18 mouse cellular contexts compared by ENCODE assay signal in the genomic region with DNA sequence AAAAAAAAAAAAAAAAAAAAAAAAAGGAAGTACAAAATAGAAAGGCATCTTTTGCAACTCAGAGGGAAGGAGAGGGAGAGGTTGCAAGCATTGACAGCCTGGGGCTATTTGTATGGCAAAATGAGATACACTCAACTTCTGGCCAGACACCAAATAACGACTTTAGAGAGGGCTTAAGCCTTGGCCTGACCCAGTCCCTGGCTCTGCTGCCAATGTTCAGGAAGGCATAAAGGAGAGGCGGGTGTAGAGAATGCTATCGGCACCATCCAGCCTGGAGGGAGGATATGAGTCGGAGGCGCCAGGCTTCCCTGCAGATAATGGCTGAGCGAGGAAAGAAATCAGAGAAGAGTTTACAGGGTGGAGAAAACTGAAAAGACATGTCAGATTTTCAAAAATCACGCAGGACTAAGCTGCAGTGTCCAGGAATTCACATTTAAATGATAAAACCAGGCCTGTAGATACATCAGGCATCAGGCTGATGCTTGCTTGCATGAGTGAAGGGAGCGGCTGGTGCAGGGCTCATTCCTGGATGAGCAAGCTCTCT.
DNase-seq lines count a peak whose midpoint lies in the region; ATAC-seq lines count a peak whose summit lies in the region.
"Had no signal": no experiment of that assay in that cellular context is flagged by ENCODE, and none has a peak within 500 bp of the region (broad histone marks: within the 10 kb centered on the region; RNA-seq: fewer than 3 reads in every experiment).

No protein-coding gene starts in this region.

- H3K9me3 ChIP-seq in neural tube, embryonic 11.5 days (ENCODE audit: control insufficient read depth, low read length): no peaks in the 10 kb centered on the region
- H3K9me3 ChIP-seq in neural tube, embryonic 15.5 days (replicated peaks): no peaks in the 10 kb centered on the region
- H3K9me3 ChIP-seq in midbrain, embryonic 11.5 days (ENCODE audit: control insufficient read depth, low read length): no peaks in the 10 kb centered on the region
- H3K9me3 ChIP-seq: embryonic facial prominence, embryonic 13.5 days; kidney, embryonic 15.5 days; limb, embryonic 10.5 days had no signal

- H3K4me1 ChIP-seq in neural tube, embryonic 11.5 days (ENCODE audit: control insufficient read depth, insufficient read depth, low read length): no peaks in the 10 kb centered on the region; the same call in 1 of the 2 replicates
- peaks cover 34% of the 10 kb centered on the region for H3K4me1 ChIP-seq in neural tube, embryonic 15.5 days
- peaks cover 35% of the 10 kb centered on the region for H3K4me1 ChIP-seq in midbrain, embryonic 11.5 days (ENCODE audit: control insufficient read depth, insufficient read depth, low read length)
- H3K4me1 ChIP-seq: embryonic facial prominence, embryonic 13.5 days; kidney, embryonic 15.5 days had no signal

- 39% methylated on average over 8 of the region's 8 CpGs for WGBS in neural tube, embryonic 11.5 days
- WGBS in neural tube, embryonic 15.5 days: 33% methylated on average over 8 of the region's 8 CpGs
- 36% methylated on average over 8 of the region's 8 CpGs for WGBS in midbrain, embryonic 11.5 days

- H3K4me2 ChIP-seq in neural tube, embryonic 11.5 days (ENCODE audit: low read depth): no peak overlapping the region
- no peak overlapping the region for H3K4me2 ChIP-seq in neural tube, embryonic 15.5 days
- H3K4me2 ChIP-seq in midbrain, embryonic 11.5 days: no peak overlapping the region
- H3K4me2 ChIP-seq: embryonic facial prominence, embryonic 13.5 days; kidney, embryonic 15.5 days had no signal

- ATAC-seq in neural tube, embryonic 11.5 days (ENCODE audit: insufficient read depth, low FRiP score, low TSS enrichment): no peak
- no peak for ATAC-seq in neural tube, embryonic 15.5 days (ENCODE audit: low FRiP score)
- ATAC-seq in midbrain, embryonic 11.5 days (ENCODE audit: low FRiP score): no peak
- ATAC-seq in megakaryocyte, adult 5-6 weeks (ENCODE audit: poor library complexity, severe bottlenecking): no peak

- no peak overlapping the region for H3K4me3 ChIP-seq in neural tube, embryonic 11.5 days (ENCODE audit: low read depth, low read length)
- no peak overlapping the region for H3K4me3 ChIP-seq in neural tube, embryonic 15.5 days (replicated peaks)
- H3K4me3 ChIP-seq in midbrain, embryonic 11.5 days (ENCODE audit: low read depth, low read length): no peak overlapping the region
- H3K4me3 ChIP-seq: embryonic facial prominence, embryonic 13.5 days; kidney, embryonic 15.5 days; limb, embryonic 10.5 days had no signal

- peak; percentile 28 for DNase-seq in embryo, embryonic 10 days (ENCODE audit: low spot score)
- DNase-seq in embryo, embryonic 11 days: no peak
- DNase-seq in neural tube, embryonic 11.5 days (ENCODE audit: low spot score): peak; percentile 12
- DNase-seq in midbrain, embryonic 11.5 days (ENCODE audit: low spot score, missing footprints): peak; percentile 89
- no peak for DNase-seq in layer of hippocampus, adult 18-20 months (ENCODE audit: low spot score in 2 of 2)
- DNase-seq in MN1 (ENCODE audit: low spot score): no peak
- DNase-seq: cerebellum, adult 2 months; gastrocnemius, postnatal 10 days; retina, postnatal 1 day; right cerebral cortex, postnatal 4 days; thymus, postnatal 14 days had no signal

- no peak overlapping the region for H3K9ac ChIP-seq in neural tube, embryonic 11.5 days (ENCODE audit: low read length)
- no peak overlapping the region for H3K9ac ChIP-seq in neural tube, embryonic 15.5 days (replicated peaks)
- peak overlapping the region; percentile 12; the same call in 1 of the 2 replicates for H3K9ac ChIP-seq in midbrain, embryonic 11.5 days (ENCODE audit: low read length)
- H3K9ac ChIP-seq: embryonic facial prominence, embryonic 13.5 days; kidney, embryonic 15.5 days; liver, embryonic 14.5 days had no signal

- no peaks in the 10 kb centered on the region for H3K36me3 ChIP-seq in neural tube, embryonic 11.5 days (ENCODE audit: control insufficient read depth, insufficient read depth, low read length)
- H3K36me3 ChIP-seq in neural tube, embryonic 15.5 days: no peaks in the 10 kb centered on the region
- no peaks in the 10 kb centered on the region for H3K36me3 ChIP-seq in midbrain, embryonic 11.5 days (ENCODE audit: control insufficient read depth, insufficient read depth, low read length)
- H3K36me3 ChIP-seq: embryonic facial prominence, embryonic 13.5 days; kidney, embryonic 15.5 days; limb, embryonic 10.5 days had no signal

- H3K27ac ChIP-seq in neural tube, embryonic 11.5 days (ENCODE audit: low read depth, low read length): no peak overlapping the region
- H3K27ac ChIP-seq in neural tube, embryonic 15.5 days (replicated peaks): no peak overlapping the region
- H3K27ac ChIP-seq in midbrain, embryonic 11.5 days (ENCODE audit: low read depth, low read length): peak overlapping the region; percentile 48; the same call in 1 of the 2 replicates
- H3K27ac ChIP-seq: embryonic facial prominence, embryonic 13.5 days; kidney, embryonic 15.5 days; limb, embryonic 10.5 days; liver, embryonic 14.5 days had no signal

- H3K27me3 ChIP-seq in neural tube, embryonic 11.5 days (ENCODE audit: control insufficient read depth, insufficient read depth, low read length): no peaks in the 10 kb centered on the region
- H3K27me3 ChIP-seq in neural tube, embryonic 15.5 days (replicated peaks): no peaks in the 10 kb centered on the region
- H3K27me3 ChIP-seq in midbrain, embryonic 11.5 days (ENCODE audit: control insufficient read depth, insufficient read depth, low read length): no peaks in the 10 kb centered on the region
- H3K27me3 ChIP-seq: CH12.LX had no signal

Comparison
In these comparisons a context has a peak if more than half of its experiments do, and no peak if none do; other contexts are left out.
1. DNase-seq: peak in embryo, embryonic 10 days (single experiment), neural tube, embryonic 11.5 days (single experiment) and midbrain, embryonic 11.5 days (single experiment); none in embryo, embryonic 11 days (single experiment), layer of hippocampus, adult 18-20 months (0 of 2) and MN1 (single experiment).